Mouse (Mus musculus) embryonic facial prominence, embryonic 10.5 days (tissue): ENCODE results near the gene Hrc. TPM values are rescaled to one million over a fixed set of nuclear protein-coding genes. Genes with fewer than 3 reads are reported as not detected.

Source experiments
- DNase-seq: peaks from one replicate; pipeline ENCODE4 v3.0.0-alpha.2; 2017; ENCODE audit warnings: low spot score
- H3K27ac ChIP-seq: fragments of 300-500 bp; sonication (generic); replicated peaks from 2 replicates; pipeline ENCODE4 v1.5.1; 2016; ENCODE audit warnings: mild to moderate bottlenecking
- H3K27me3 ChIP-seq: fragments of 300-500 bp; sonication (generic); replicated peaks from 2 replicates; pipeline ENCODE4 v1.6.1; 2016; ENCODE audit warnings: low read depth, mild to moderate bottlenecking; ENCODE audit not compliant: poor library complexity, severe bottlenecking
- H3K36me3 ChIP-seq: fragments of 300-500 bp; sonication (generic); replicated peaks from 2 replicates; pipeline ENCODE4 v1.6.1; 2016; ENCODE audit warnings: mild to moderate bottlenecking, moderate library complexity
- H3K4me1 ChIP-seq: fragments of 300-500 bp; sonication (generic); 2 replicates; pipeline ENCODE4 v1.6.1; 2016
- H3K4me3 ChIP-seq: fragments of 300-500 bp; sonication (generic); 2 replicates; pipeline ENCODE4 v1.5.1; 2016; ENCODE audit warnings: mild to moderate bottlenecking, moderate library complexity
- H3K9me3 ChIP-seq: fragments of 300-500 bp; sonication (generic); 2 replicates; pipeline ENCODE4 v1.6.1; 2016; ENCODE audit warnings: mild to moderate bottlenecking
- WGBS: fragments of 180-500 bp; shearing (Covaris S2); methylation state at CpG from one replicate; pipeline ENCODE4 v1.1.7; 2016; 5-methylcytosine and 5-hydroxymethylcytosine counted together
- polyA plus RNA-seq: library from polyadenylated mRNA; unstranded; fragments of >200 nt; fragmentation: Nextera tagmentation; extraction: Ambion mirVana; gene quantifications from 2 replicates; pipeline ENCODE4 v1.2.1, GENCODE M21; 2016

Gene Hrc
- polyA plus RNA-seq, 1 experiment from 2014 or later: 0.64 TPM

GRCm38 (mm10) chr7:45336319-45336718, 1.2 kb downstream of the Hrc start:
- WGBS: 93% methylated on average over 4 of the region's 4 CpGs

GRCm38 (mm10) chr7:45337469-45337868, 2.4 kb downstream of the Hrc start:
- Histone ChIP-seq H3K9me3 (no peaks in the 10 kb centered on the region), H3K4me3 (peak overlapping the region; percentile 75), H3K36me3 (no peaks in the 10 kb centered on the region), H3K27me3 (peaks cover 50% of the 10 kb centered on the region), H3K27ac (no peak overlapping the region), H3K4me1 (peaks cover 79% of the 10 kb centered on the region)
- no peak for DNase-seq
- 9% methylated on average over 4 of the region's 4 CpGs for WGBS

More at GRCm38 (mm10) chr7:45336319-45336718, 1.2 kb downstream of the Hrc start:
- H3K9me3 ChIP-seq: no peaks in the 10 kb centered on the region
- H3K36me3 ChIP-seq: no peaks in the 10 kb centered on the region
- peaks cover 57% of the 10 kb centered on the region for H3K27me3 ChIP-seq
- H3K4me3 ChIP-seq: no peak overlapping the region
- no peak for DNase-seq
- H3K4me1 ChIP-seq: peaks cover 77% of the 10 kb centered on the region
- no peak overlapping the region for H3K27ac ChIP-seq

- H3K36me3 ChIP-seq: no peaks in the 10 kb centered on the region
- peak overlapping the region; percentile 75 for H3K4me3 ChIP-seq
- WGBS: 1% methylated on average over 14 of the region's 14 CpGs
- DNase-seq: peak; percentile 69
- peak overlapping the region; percentile 89 for H3K27ac ChIP-seq
- H3K27me3 ChIP-seq: peaks cover 56% of the 10 kb centered on the region
- peaks cover 72% of the 10 kb centered on the region for H3K4me1 ChIP-seq
- H3K9me3 ChIP-seq: no peaks in the 10 kb centered on the region
These were observed 3.2 kb downstream of the Hrc start for GRCm38 (mm10) chr7:45338161-45338911.

GRCm38 (mm10) chr7:45339410-45340065, 4.4 kb downstream of the Hrc start:
- H3K36me3 ChIP-seq: no peaks in the 10 kb centered on the region
- no peaks in the 10 kb centered on the region for H3K9me3 ChIP-seq
- peak; percentile 88 for DNase-seq
- peak overlapping the region; percentile 89 for H3K27ac ChIP-seq
- peak overlapping the region; percentile 75 for H3K4me3 ChIP-seq
- WGBS: under 1% methylated on average over 39 of the region's 39 CpGs
- H3K27me3 ChIP-seq: peaks cover 52% of the 10 kb centered on the region
- H3K4me1 ChIP-seq: peaks cover 65% of the 10 kb centered on the region

- Histone ChIP-seq H3K27me3 (peaks cover 51% of the 10 kb centered on the region), H3K36me3 (no peaks in the 10 kb centered on the region), H3K4me3 (peak overlapping the region; percentile 75), H3K4me1 (peaks cover 60% of the 10 kb centered on the region), H3K9me3 (no peaks in the 10 kb centered on the region), H3K27ac (peak overlapping the region; percentile 89)
- WGBS: under 1% methylated on average over 11 of the region's 11 CpGs
- no peak for DNase-seq
These were observed 5.0 kb downstream of the Hrc start for GRCm38 (mm10) chr7:45340066-45340442.

GRCm38 (mm10) chr7:45340669-45341068, 5.6 kb downstream of the Hrc start:
- H3K4me1 ChIP-seq: peaks cover 54% of the 10 kb centered on the region
- H3K27me3 ChIP-seq: peaks cover 46% of the 10 kb centered on the region
- peak overlapping the region; percentile 75 for H3K4me3 ChIP-seq
- H3K9me3 ChIP-seq: no peaks in the 10 kb centered on the region
- H3K36me3 ChIP-seq: no peaks in the 10 kb centered on the region
- WGBS: 0% methylated on average over 11 of the region's 11 CpGs
- peak overlapping the region; percentile 89 for H3K27ac ChIP-seq
- DNase-seq: peak; percentile 81

GRCm38 (mm10) chr7:45341303-45341702, 6.2 kb downstream of the Hrc start:
- 0 out of 2 replicates have a peak overlapping the region, but pooled peaks have one; percentile 11 for H3K27ac ChIP-seq
- peak overlapping the region; percentile 75 for H3K4me3 ChIP-seq
- DNase-seq: peak; percentile 81

GRCm38 (mm10) chr7:45342081-45342480, 7.0 kb downstream of the Hrc start:
- peaks cover 54% of the 10 kb centered on the region for H3K4me1 ChIP-seq
- H3K27ac ChIP-seq: no peak overlapping the region
- WGBS: 93% methylated on average over 11 of the region's 11 CpGs
- peaks cover 32% of the 10 kb centered on the region for H3K27me3 ChIP-seq
- DNase-seq: no peak
- no peaks in the 10 kb centered on the region for H3K36me3 ChIP-seq
- no peaks in the 10 kb centered on the region for H3K9me3 ChIP-seq
- H3K4me3 ChIP-seq: no peak overlapping the region

More at GRCm38 (mm10) chr7:45341303-45341702, 6.2 kb downstream of the Hrc start:
- 4% methylated on average over 8 of the region's 8 CpGs for WGBS
- H3K27me3 ChIP-seq: peaks cover 40% of the 10 kb centered on the region
- H3K4me1 ChIP-seq: peaks cover 54% of the 10 kb centered on the region
- H3K36me3 ChIP-seq: no peaks in the 10 kb centered on the region
- H3K9me3 ChIP-seq: no peaks in the 10 kb centered on the region

- Histone ChIP-seq H3K36me3 (no peaks in the 10 kb centered on the region), H3K4me1 (peaks cover 40% of the 10 kb centered on the region), H3K27ac (no peak overlapping the region), H3K4me3 (no peak overlapping the region), H3K27me3 (peaks cover 22% of the 10 kb centered on the region), H3K9me3 (no peaks in the 10 kb centered on the region)
- peak; percentile 38 for DNase-seq
- 31% methylated on average over 13 of the region's 13 CpGs for WGBS
These were observed 8.5 kb downstream of the Hrc start for GRCm38 (mm10) chr7:45343543-45343942.

- DNase-seq: no peak
- WGBS: 78% methylated on average over 13 of the region's 13 CpGs
- no peak overlapping the region for H3K27ac ChIP-seq
- H3K4me3 ChIP-seq: no peak overlapping the region
- no peaks in the 10 kb centered on the region for H3K9me3 ChIP-seq
- H3K27me3 ChIP-seq: peaks cover 24% of the 10 kb centered on the region
- H3K4me1 ChIP-seq: peaks cover 7% of the 10 kb centered on the region; the same call in 1 of the 2 replicates
- no peaks in the 10 kb centered on the region for H3K36me3 ChIP-seq
These were observed 11.8 kb downstream of the Hrc start for GRCm38 (mm10) chr7:45346905-45347304.

- DNase-seq: no peak
- Histone ChIP-seq H3K27me3 (peaks cover 41% of the 10 kb centered on the region), H3K4me1 (no peaks in the 10 kb centered on the region), H3K4me3 (no peak overlapping the region), H3K9me3 (no peaks in the 10 kb centered on the region), H3K27ac (no peak overlapping the region), H3K36me3 (no peaks in the 10 kb centered on the region)
- 18% methylated on average over 5 of the region's 5 CpGs for WGBS
These were observed 18.0 kb downstream of the Hrc start for GRCm38 (mm10) chr7:45353041-45353440.

GRCm38 (mm10) chr7:45355318-45356020, 20.4 kb downstream of the Hrc start:
- H3K4me1 ChIP-seq: no peaks in the 10 kb centered on the region
- peaks cover 40% of the 10 kb centered on the region for H3K27me3 ChIP-seq
- H3K27ac ChIP-seq: no peak overlapping the region
- no peak overlapping the region for H3K4me3 ChIP-seq
- DNase-seq: no peak
- WGBS: 73% methylated on average over 15 of the region's 15 CpGs
- H3K36me3 ChIP-seq: no peaks in the 10 kb centered on the region
- no peaks in the 10 kb centered on the region for H3K9me3 ChIP-seq
